Comparison of ENCODE assay signal across 9 mouse cellular contexts in the genomic region with DNA sequence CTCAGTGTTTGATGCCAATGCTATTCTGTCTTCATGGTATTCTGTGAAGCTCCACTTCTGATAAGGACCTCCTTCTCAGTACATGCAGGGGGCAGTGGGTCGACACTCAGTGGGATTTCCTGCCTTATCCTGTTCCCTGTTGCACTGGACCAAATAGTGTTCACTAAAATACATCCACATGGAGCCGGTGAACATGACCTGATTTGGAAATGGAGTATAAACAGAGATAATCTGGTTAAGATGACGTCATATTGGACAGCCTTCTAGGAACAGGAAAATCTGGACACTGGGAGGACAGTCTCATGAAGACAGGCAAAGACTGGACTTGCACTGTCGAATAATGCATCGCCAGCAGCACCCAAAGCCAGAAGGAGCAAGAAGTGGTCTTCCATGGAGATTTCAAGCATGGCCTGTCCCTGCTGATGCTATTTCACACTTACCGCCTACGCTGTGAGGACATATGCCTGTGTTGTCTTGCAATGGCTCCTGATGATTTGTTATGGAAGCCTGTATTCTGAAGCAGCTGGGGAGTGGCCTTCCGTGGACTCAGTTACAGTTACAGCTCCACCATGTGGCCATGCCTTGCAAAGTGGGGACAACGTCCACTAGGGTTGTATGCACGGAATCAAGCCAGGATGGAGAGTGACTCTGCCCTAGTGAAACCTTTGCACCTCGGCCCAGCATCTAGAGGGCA. TPM values are rescaled to one million over a fixed set of nuclear protein-coding genes. Genes with fewer than 3 reads are reported as not detected.
DNase-seq lines count a peak whose midpoint lies in the region; ATAC-seq and TF ChIP-seq lines count a peak whose summit lies in the region.
"Had no signal": no experiment of that assay in that cellular context is flagged by ENCODE, and none has a peak within 500 bp of the region (broad histone marks: within the 10 kb centered on the region; RNA-seq: fewer than 3 reads in every experiment).

No protein-coding gene starts in this region.

- no peaks in the 10 kb centered on the region for H3K4me1 ChIP-seq in forebrain, postnatal 0 days (ENCODE audit: insufficient read depth)
- H3K4me1 ChIP-seq in intestine, embryonic 15.5 days (replicated peaks) = no peaks in the 10 kb centered on the region
- H3K4me1 ChIP-seq in limb, embryonic 11.5 days (ENCODE audit: control insufficient read depth, insufficient read depth, low read length) = no peaks in the 10 kb centered on the region
- no peaks in the 10 kb centered on the region for H3K4me1 ChIP-seq in midbrain, postnatal 0 days (ENCODE audit: insufficient read depth, low read length)

- H3K9me3 ChIP-seq in forebrain, postnatal 0 days (ENCODE audit: low read length) = no peaks in the 10 kb centered on the region
- no peaks in the 10 kb centered on the region for H3K9me3 ChIP-seq in intestine, embryonic 15.5 days
- H3K9me3 ChIP-seq in limb, embryonic 11.5 days (ENCODE audit: control insufficient read depth, low read length) = no peaks in the 10 kb centered on the region
- H3K9me3 ChIP-seq in midbrain, postnatal 0 days (ENCODE audit: low read length) = no peaks in the 10 kb centered on the region

- H3K27me3 ChIP-seq in forebrain, postnatal 0 days (ENCODE audit: insufficient read depth, low read length) = no peaks in the 10 kb centered on the region
- H3K27me3 ChIP-seq in intestine, embryonic 15.5 days (replicated peaks) = no peaks in the 10 kb centered on the region
- no peaks in the 10 kb centered on the region for H3K27me3 ChIP-seq in limb, embryonic 11.5 days (ENCODE audit: control insufficient read depth, insufficient read depth, low read length)
- H3K27me3 ChIP-seq in midbrain, postnatal 0 days (ENCODE audit: insufficient read depth, low read length) = no peaks in the 10 kb centered on the region

- H3K9ac ChIP-seq in forebrain, postnatal 0 days = no peak overlapping the region
- no peak overlapping the region for H3K9ac ChIP-seq in intestine, embryonic 15.5 days
- H3K9ac ChIP-seq in limb, embryonic 11.5 days (ENCODE audit: low read length) = no peak overlapping the region
- H3K9ac ChIP-seq in midbrain, postnatal 0 days (replicated peaks; ENCODE audit: low read length, poor library complexity, severe bottlenecking) = no peak overlapping the region

- H3K4me2 ChIP-seq in forebrain, postnatal 0 days (ENCODE audit: low read depth) = no peak overlapping the region
- H3K4me2 ChIP-seq in intestine, embryonic 15.5 days (replicated peaks) = no peak overlapping the region
- H3K4me2 ChIP-seq in limb, embryonic 11.5 days (ENCODE audit: low read depth, severe bottlenecking) = no peak overlapping the region
- no peak overlapping the region for H3K4me2 ChIP-seq in midbrain, postnatal 0 days (ENCODE audit: low read depth, low read length, poor library complexity, severe bottlenecking)

- peak; percentile 60 for ATAC-seq in forebrain, postnatal 0 days
- peak; percentile 77 for ATAC-seq in intestine, embryonic 15.5 days
- ATAC-seq in limb, embryonic 11.5 days (ENCODE audit: insufficient number of reproducible peaks, low FRiP score, low TSS enrichment, low read depth) = no peak
- ATAC-seq in midbrain, postnatal 0 days (ENCODE audit: low FRiP score) = 0 out of 2 replicates have a peak, but pooled peaks have one; percentile 23

- 68% methylated on average over 11 of the region's 11 CpGs for WGBS in forebrain, postnatal 0 days
- 59% methylated on average over 11 of the region's 11 CpGs for WGBS in intestine, embryonic 15.5 days
- 66% methylated on average over 11 of the region's 11 CpGs for WGBS in limb, embryonic 11.5 days
- 68% methylated on average over 11 of the region's 11 CpGs for WGBS in midbrain, postnatal 0 days

- H3K4me3 ChIP-seq in forebrain, postnatal 0 days (ENCODE audit: low read depth, low read length) = no peak overlapping the region
- no peak overlapping the region for H3K4me3 ChIP-seq in intestine, embryonic 15.5 days (replicated peaks)
- H3K4me3 ChIP-seq in limb, embryonic 11.5 days (ENCODE audit: low read depth, low read length) = no peak overlapping the region
- no peak overlapping the region for H3K4me3 ChIP-seq in midbrain, postnatal 0 days (ENCODE audit: low read depth, low read length)
- H3K4me3 ChIP-seq: erythroblast, embryonic 14.5 days had no signal

- no peak overlapping the region for H3K27ac ChIP-seq in forebrain, postnatal 0 days (ENCODE audit: low read depth, low read length)
- H3K27ac ChIP-seq in intestine, embryonic 15.5 days = no peak overlapping the region
- no peak overlapping the region for H3K27ac ChIP-seq in limb, embryonic 11.5 days (replicated peaks; ENCODE audit: low read depth, low read length)
- no peak overlapping the region for H3K27ac ChIP-seq in midbrain, postnatal 0 days (ENCODE audit: low read depth, low read length)

- DNase-seq in urinary bladder, postnatal 36 days (ENCODE audit: low spot score in 2 of 2) = peak; percentile 37 to 48
- DNase-seq in urinary bladder, postnatal 10 days (ENCODE audit: low spot score) = no peak
- DNase-seq in brain, adult 2 months (ENCODE audit: low read depth, low spot score) = peak; percentile 86
- peak; percentile 50 for DNase-seq in forebrain, postnatal 0 days
- peak; percentile 61 for DNase-seq in limb, embryonic 11.5 days (ENCODE audit: low spot score)
- DNase-seq in midbrain, postnatal 0 days (ENCODE audit: low spot score) = peak; percentile 72
- peak; percentile 50 for DNase-seq in yolk sac, embryonic 10.5 days (ENCODE audit: low spot score)

- peak; percentile 72 for TF ChIP-seq CTCF in forebrain, postnatal 0 days (IDR thresholded peaks at IDR 0.05; ENCODE audit: low read depth)
- TF ChIP-seq CTCF in midbrain, postnatal 0 days (IDR thresholded peaks at IDR 0.05) = peak; percentile 77

- H3K36me3 ChIP-seq in forebrain, postnatal 0 days (ENCODE audit: insufficient read depth) = peaks cover 61% of the 10 kb centered on the region
- H3K36me3 ChIP-seq in intestine, embryonic 15.5 days = peaks cover 21% of the 10 kb centered on the region
- H3K36me3 ChIP-seq in limb, embryonic 11.5 days (ENCODE audit: control insufficient read depth, insufficient read depth, low read length) = peaks cover 6% of the 10 kb centered on the region; the same call in 1 of the 2 replicates
- H3K36me3 ChIP-seq in midbrain, postnatal 0 days (ENCODE audit: insufficient read depth, low read length) = peaks cover 40% of the 10 kb centered on the region

RNA-seq across cellular contexts. Expression of gene Herpud1, which starts 10.9 kb away (rescaled TPM):
- total RNA-seq in forebrain, postnatal 0 days (2014; rRNA removed) = 68.2 and 79.7 TPM in 2 replicates
- polyA plus RNA-seq in forebrain, postnatal 0 days (2015; fragmentation: Nextera tagmentation; extraction: Ambion mirVana) = 60.7 and 63.4 TPM in 2 replicates
- polyA plus RNA-seq in intestine, embryonic 15.5 days (2015; fragmentation: Nextera tagmentation; extraction: Ambion mirVana) = 115 and 138 TPM in 2 replicates
- polyA plus RNA-seq in limb, embryonic 11.5 days (2014; fragmentation: Nextera tagmentation; extraction: Ambion mirVana) = 61.9 and 62.4 TPM in 2 replicates
- 86.1 and 87.1 TPM in 2 replicates for total RNA-seq in midbrain, postnatal 0 days (2014; rRNA removed)
- 71.0 and 80.4 TPM in 2 replicates for polyA plus RNA-seq in midbrain, postnatal 0 days (2015; fragmentation: Nextera tagmentation; extraction: Ambion mirVana)

RNA-seq across cellular contexts. Expression of gene Nlrc5, which starts 37.0 kb away (rescaled TPM):
- total RNA-seq in forebrain, postnatal 0 days (2014; rRNA removed) = 0.69 and 1.6 TPM in 2 replicates
- polyA plus RNA-seq in forebrain, postnatal 0 days (2015; fragmentation: Nextera tagmentation; extraction: Ambion mirVana) = 0.28 and 0.36 TPM in 2 replicates
- polyA plus RNA-seq in intestine, embryonic 15.5 days (2015; fragmentation: Nextera tagmentation; extraction: Ambion mirVana) = 0.21 and 0.33 TPM in 2 replicates
- polyA plus RNA-seq in limb, embryonic 11.5 days (2014; fragmentation: Nextera tagmentation; extraction: Ambion mirVana) = 0.24 TPM in 1 of 2 replicates, not detected in the other
- total RNA-seq in midbrain, postnatal 0 days (2014; rRNA removed) = 0.22 and 1.7 TPM in 2 replicates
- polyA plus RNA-seq in midbrain, postnatal 0 days (2015; fragmentation: Nextera tagmentation; extraction: Ambion mirVana) = 0.56 and 0.63 TPM in 2 replicates
